Mouse (Mus musculus) ES-Bruce4 (cell line): Measurements from ENCODE around the gene Arfgap3.

ENCODE experiments used
- CTCF ChIP-seq: IDR thresholded peaks from one replicate; pipeline ENCODE4 v1.8.1; 2011; ENCODE audit warnings: low read depth, low read length
- EP300 ChIP-seq: IDR thresholded peaks from 2 replicates; pipeline ENCODE4 v1.6.1; 2011; ENCODE audit warnings: low read depth, low read length; ENCODE audit not compliant: insufficient read depth
- POLR2A ChIP-seq: IDR thresholded peaks from one replicate; pipeline ENCODE4 v1.8.1; 2011; ENCODE audit warnings: low read length; ENCODE audit not compliant: insufficient read depth

DNA sequence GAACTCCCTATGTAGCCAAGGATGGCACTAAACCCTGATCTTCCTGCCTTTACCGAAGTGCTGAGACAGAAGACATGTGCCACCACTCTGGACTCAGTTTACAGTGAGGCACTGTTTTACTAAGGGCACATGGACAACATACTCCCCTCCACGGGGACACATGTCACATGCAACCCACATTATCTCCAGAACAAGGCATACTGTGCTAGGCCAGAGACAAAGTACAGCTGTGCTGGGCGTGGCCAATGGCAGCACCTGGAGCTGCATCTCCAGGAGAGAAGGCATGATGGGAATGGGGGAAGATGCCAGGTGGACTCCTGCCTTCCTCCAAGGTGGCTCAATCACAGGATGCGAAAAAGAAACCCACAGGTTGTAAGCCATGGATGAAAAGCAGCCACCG lies 21.1 kb downstream of the Arfgap3 start:
- TF ChIP-seq POLR2A (no peak), CTCF (no peak), EP300 (no peak)
